Mouse (Mus musculus): ENCODE data around the gene 1700025C18Rik. TPM values are rescaled to one million over a fixed set of nuclear protein-coding genes. Genes with fewer than 3 reads are reported as not detected.

1700025C18Rik gene
- polyA plus RNA-seq, 1 experiment from 2014 or later = not detected

GRCm38 (mm10) chr2:165056377-165057085, 34.0 kb downstream of the 1700025C18Rik start:
- Histone ChIP-seq H3K36me3 (replicated peaks) (no peaks in the 10 kb centered on the region), H3K27me3 (peaks cover 25% of the 10 kb centered on the region), H3K4me2 (peak overlapping the region; percentile 55; the same call in 1 of the 2 replicates), H3K4me3 (replicated peaks) (no peak overlapping the region), H3K9ac (no peak overlapping the region), H3K4me1 (replicated peaks) (peaks cover 9% of the 10 kb centered on the region), H3K27ac (replicated peaks) (no peak overlapping the region), H3K9me3 (replicated peaks) (no peaks in the 10 kb centered on the region)
- no peak for ATAC-seq (ENCODE audit: insufficient read depth)
- WGBS (ENCODE audit: insufficient replicate concordance) = 58% methylated on average over 14 of the region's 14 CpGs

DNA sequence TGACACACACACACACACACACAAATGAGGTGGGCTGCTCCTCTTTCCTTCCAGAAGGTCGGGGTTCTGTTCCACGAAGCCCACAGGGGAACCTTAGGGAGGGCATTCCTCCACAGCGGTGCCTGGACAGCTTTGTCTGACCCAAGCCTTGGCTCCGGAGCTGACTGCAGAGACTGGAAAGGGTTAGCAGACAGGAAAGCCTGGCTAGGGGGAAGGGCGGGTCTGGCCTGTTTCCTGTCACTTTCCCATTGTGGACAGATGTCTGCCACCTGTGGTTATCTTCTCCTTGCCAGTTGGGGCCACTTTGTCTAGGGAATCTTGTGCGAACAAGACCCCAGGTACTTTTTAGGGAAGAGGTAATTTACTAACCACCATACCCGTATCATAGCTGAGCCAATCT, 34.6 kb downstream of the 1700025C18Rik start:
- Histone ChIP-seq H3K9me3 (replicated peaks) (no peaks in the 10 kb centered on the region), H3K9ac (no peak overlapping the region), H3K27ac (replicated peaks) (no peak overlapping the region), H3K27me3 (peaks cover 25% of the 10 kb centered on the region), H3K4me2 (peak overlapping the region; percentile 55), H3K4me3 (replicated peaks) (peak overlapping the region; percentile 35), H3K4me1 (replicated peaks) (peaks cover 9% of the 10 kb centered on the region), H3K36me3 (replicated peaks) (no peaks in the 10 kb centered on the region)
- WGBS (ENCODE audit: insufficient replicate concordance) = 2% methylated on average over 7 of the region's 7 CpGs
- no peak for ATAC-seq (ENCODE audit: insufficient read depth)

- Histone ChIP-seq H3K27me3 (peaks cover 25% of the 10 kb centered on the region), H3K9ac (no peak within 1 kb of the TSS), H3K4me1 (replicated peaks) (peaks cover 9% of the 10 kb centered on the region), H3K4me2 (peak within 1 kb of the TSS; percentile 55), H3K27ac (replicated peaks) (no peak within 1 kb of the TSS), H3K9me3 (replicated peaks) (no peaks in the 10 kb centered on the region), H3K4me3 (replicated peaks) (peak within 1 kb of the TSS; percentile 35), H3K36me3 (replicated peaks) (no peaks in the 10 kb centered on the region)
- 7% methylated on average over 25 of the region's 25 CpGs for WGBS (ENCODE audit: insufficient replicate concordance)
- peak; percentile 68 for ATAC-seq (ENCODE audit: insufficient read depth)
These were observed 35.4 kb downstream of the 1700025C18Rik start, which contains the start of gene Cd40 for GRCm38 (mm10) chr2:165054888-165055852. Gene Cd40 (plus strand): TSS chr2:165055627.

GRCm38 (mm10) chr2:165051566-165051965, 39.0 kb downstream of the 1700025C18Rik start:
- H3K36me3 ChIP-seq (replicated peaks) = no peaks in the 10 kb centered on the region
- H3K4me1 ChIP-seq (replicated peaks) = peaks cover 9% of the 10 kb centered on the region
- no peak for ATAC-seq (ENCODE audit: insufficient read depth)
- H3K4me2 ChIP-seq = no peak overlapping the region
- 35% methylated on average over 11 of the region's 11 CpGs for WGBS (ENCODE audit: insufficient replicate concordance)
- H3K4me3 ChIP-seq (replicated peaks) = no peak overlapping the region
- no peaks in the 10 kb centered on the region for H3K9me3 ChIP-seq (replicated peaks)
- no peak overlapping the region for H3K9ac ChIP-seq
- no peak overlapping the region for H3K27ac ChIP-seq (replicated peaks)
- H3K27me3 ChIP-seq = peaks cover 18% of the 10 kb centered on the region

- peaks cover 4% of the 10 kb centered on the region for H3K4me1 ChIP-seq (replicated peaks)
- H3K4me3 ChIP-seq (replicated peaks) = no peak overlapping the region
- no peak for ATAC-seq (ENCODE audit: insufficient read depth)
- H3K36me3 ChIP-seq (replicated peaks) = no peaks in the 10 kb centered on the region
- peaks cover 12% of the 10 kb centered on the region for H3K27me3 ChIP-seq
- no peak overlapping the region for H3K27ac ChIP-seq (replicated peaks)
- 59% methylated on average over 18 of the region's 18 CpGs for WGBS (ENCODE audit: insufficient replicate concordance)
- H3K9ac ChIP-seq = no peak overlapping the region
- H3K9me3 ChIP-seq (replicated peaks) = no peaks in the 10 kb centered on the region
- H3K4me2 ChIP-seq = no peak overlapping the region
These were observed 39.6 kb downstream of the 1700025C18Rik start for GRCm38 (mm10) chr2:165050826-165051548.

DNA sequence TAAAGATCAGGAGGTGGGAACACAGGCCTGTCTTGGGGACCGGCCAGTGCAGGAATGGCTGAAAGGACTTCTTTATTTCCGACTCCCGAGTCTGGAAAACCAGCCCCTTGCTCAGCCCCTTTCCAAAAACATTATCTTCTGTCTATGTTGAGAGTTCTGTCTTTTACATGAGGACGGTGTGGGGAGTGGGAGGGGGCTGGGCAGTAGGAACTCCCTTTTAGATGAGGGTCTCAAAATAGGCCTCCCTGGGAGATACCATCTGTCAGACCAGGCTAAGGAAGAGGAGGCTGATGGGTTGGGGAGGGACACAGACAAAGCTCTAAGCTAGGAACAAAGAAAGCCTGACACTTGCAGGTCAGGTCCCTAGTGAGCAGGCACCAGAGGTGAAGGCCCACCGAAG, 41.5 kb downstream of the 1700025C18Rik start:
- Histone ChIP-seq H3K27me3 (no peaks in the 10 kb centered on the region; the same call in 1 of the 2 replicates), H3K36me3 (replicated peaks) (no peaks in the 10 kb centered on the region), H3K4me2 (no peak overlapping the region), H3K9ac (no peak overlapping the region), H3K4me3 (replicated peaks) (no peak overlapping the region), H3K27ac (replicated peaks) (no peak overlapping the region), H3K4me1 (replicated peaks) (no peaks in the 10 kb centered on the region), H3K9me3 (replicated peaks) (no peaks in the 10 kb centered on the region)
- 63% methylated on average over 5 of the region's 5 CpGs for WGBS (ENCODE audit: insufficient replicate concordance)
- no peak for ATAC-seq (ENCODE audit: insufficient read depth)

- Histone ChIP-seq H3K4me1 (replicated peaks) (no peaks in the 10 kb centered on the region), H3K27ac (replicated peaks) (no peak overlapping the region), H3K9ac (no peak overlapping the region), H3K36me3 (replicated peaks) (no peaks in the 10 kb centered on the region), H3K9me3 (replicated peaks) (no peaks in the 10 kb centered on the region), H3K4me3 (replicated peaks) (no peak overlapping the region), H3K4me2 (no peak overlapping the region), H3K27me3 (peaks cover 37% of the 10 kb centered on the region)
- ATAC-seq (ENCODE audit: insufficient read depth) = no peak
- 37% methylated on average over 2 of the region's 2 CpGs for WGBS (ENCODE audit: insufficient replicate concordance)
These were observed 46.8 kb downstream of the 1700025C18Rik start for GRCm38 (mm10) chr2:165043729-165044128.

GRCm38 (mm10) chr2:165043090-165043636, 47.4 kb downstream of the 1700025C18Rik start:
- ATAC-seq (ENCODE audit: insufficient read depth) = no peak
- H3K4me1 ChIP-seq (replicated peaks) = no peaks in the 10 kb centered on the region
- H3K4me3 ChIP-seq (replicated peaks) = no peak overlapping the region
- WGBS (ENCODE audit: insufficient replicate concordance) = 21% methylated on average over 17 of the region's 17 CpGs
- peaks cover 43% of the 10 kb centered on the region for H3K27me3 ChIP-seq
- no peaks in the 10 kb centered on the region for H3K36me3 ChIP-seq (replicated peaks)
- H3K4me2 ChIP-seq = no peak overlapping the region
- H3K27ac ChIP-seq (replicated peaks) = no peak overlapping the region
- no peaks in the 10 kb centered on the region for H3K9me3 ChIP-seq (replicated peaks)
- no peak overlapping the region for H3K9ac ChIP-seq

DNA sequence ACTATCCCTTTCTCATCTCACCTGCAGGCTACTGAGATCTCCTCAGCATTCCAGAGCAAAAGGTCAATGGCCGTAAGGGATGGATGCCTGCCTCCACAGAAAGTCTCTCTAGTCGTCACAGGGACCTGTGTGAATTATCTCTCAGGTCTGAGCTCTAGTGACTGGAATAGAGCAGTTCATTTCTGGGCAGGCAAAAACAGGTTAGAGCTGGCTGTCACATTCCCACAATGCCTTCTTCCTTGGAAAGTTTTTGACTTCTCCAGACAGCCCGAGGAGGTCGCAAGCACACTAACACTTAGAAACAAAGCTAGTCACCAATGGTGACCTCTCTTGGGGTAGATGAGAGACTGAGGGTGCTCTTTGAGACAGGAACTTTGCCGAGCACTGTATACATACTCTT, 48.4 kb downstream of the 1700025C18Rik start:
- Histone ChIP-seq H3K4me3 (replicated peaks) (no peak overlapping the region), H3K27ac (replicated peaks) (no peak overlapping the region), H3K9me3 (replicated peaks) (no peaks in the 10 kb centered on the region), H3K9ac (no peak overlapping the region), H3K4me2 (no peak overlapping the region), H3K27me3 (peaks cover 43% of the 10 kb centered on the region), H3K4me1 (replicated peaks) (no peaks in the 10 kb centered on the region), H3K36me3 (replicated peaks) (no peaks in the 10 kb centered on the region)
- ATAC-seq (ENCODE audit: insufficient read depth) = no peak
- WGBS (ENCODE audit: insufficient replicate concordance) = 59% methylated on average over 5 of the region's 5 CpGs

GRCm38 (mm10) chr2:165037415-165037814, 53.1 kb downstream of the 1700025C18Rik start:
- H3K4me1 ChIP-seq (replicated peaks) = peaks cover 27% of the 10 kb centered on the region
- 47% methylated on average over 4 of the region's 4 CpGs for WGBS (ENCODE audit: insufficient replicate concordance)
- no peak for ATAC-seq (ENCODE audit: insufficient read depth)

More at GRCm38 (mm10) chr2:165037415-165037814, 53.1 kb downstream of the 1700025C18Rik start:
- H3K27ac ChIP-seq (replicated peaks) = no peak overlapping the region
- H3K27me3 ChIP-seq = peaks cover 31% of the 10 kb centered on the region
- no peaks in the 10 kb centered on the region for H3K36me3 ChIP-seq (replicated peaks)
- H3K4me3 ChIP-seq (replicated peaks) = no peak overlapping the region
- H3K9me3 ChIP-seq (replicated peaks) = no peaks in the 10 kb centered on the region
- no peak overlapping the region for H3K9ac ChIP-seq
- H3K4me2 ChIP-seq = no peak overlapping the region
